Mouse (Mus musculus) lung, postnatal 14 days (tissue): ENCODE results near the gene Snu13.

ENCODE experiments used
- DNase-seq: peaks from one replicate; pipeline ENCODE4 v3.0.0; 2021

The Snu13 gene

GRCm38 (mm10) chr15:82023965-82024635 lies 23.3 kb downstream of the Snu13 start:
- DNase-seq, result no peak

- DNase-seq, result no peak
Observed at GRCm38 (mm10) chr15:82022535-82023088, 24.8 kb downstream of the Snu13 start.

- DNase-seq, result no peak
Observed at GRCm38 (mm10) chr15:82019288-82019687, 28.1 kb downstream of the Snu13 start.

DNA sequence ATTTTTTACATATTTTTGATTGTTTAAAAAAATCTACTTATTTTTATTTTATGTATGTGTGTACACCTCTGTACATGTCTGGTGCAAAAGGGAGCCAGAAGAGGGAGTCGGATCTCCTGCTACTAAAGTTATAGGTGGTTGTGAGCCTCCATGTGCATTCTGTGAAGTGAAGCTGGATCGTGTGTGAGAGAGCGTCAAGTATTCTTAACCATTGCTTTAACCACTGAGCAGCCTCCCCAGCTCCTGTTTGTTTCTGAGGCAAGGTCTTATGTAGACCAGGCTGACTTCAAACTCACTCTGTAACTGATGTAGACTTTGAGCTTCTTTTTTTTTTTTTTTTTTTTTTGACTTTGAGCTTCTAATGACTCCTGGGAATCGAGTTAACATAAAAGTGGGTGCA lies 29.9 kb downstream of the Snu13 start:
- no peak for DNase-seq

GRCm38 (mm10) chr15:82016830-82017229 lies 30.6 kb downstream of the Snu13 start:
- no peak for DNase-seq

- peak; percentile 100 for DNase-seq
Observed at GRCm38 (mm10) chr15:82016101-82016808, 31.1 kb downstream of the Snu13 start.

DNA sequence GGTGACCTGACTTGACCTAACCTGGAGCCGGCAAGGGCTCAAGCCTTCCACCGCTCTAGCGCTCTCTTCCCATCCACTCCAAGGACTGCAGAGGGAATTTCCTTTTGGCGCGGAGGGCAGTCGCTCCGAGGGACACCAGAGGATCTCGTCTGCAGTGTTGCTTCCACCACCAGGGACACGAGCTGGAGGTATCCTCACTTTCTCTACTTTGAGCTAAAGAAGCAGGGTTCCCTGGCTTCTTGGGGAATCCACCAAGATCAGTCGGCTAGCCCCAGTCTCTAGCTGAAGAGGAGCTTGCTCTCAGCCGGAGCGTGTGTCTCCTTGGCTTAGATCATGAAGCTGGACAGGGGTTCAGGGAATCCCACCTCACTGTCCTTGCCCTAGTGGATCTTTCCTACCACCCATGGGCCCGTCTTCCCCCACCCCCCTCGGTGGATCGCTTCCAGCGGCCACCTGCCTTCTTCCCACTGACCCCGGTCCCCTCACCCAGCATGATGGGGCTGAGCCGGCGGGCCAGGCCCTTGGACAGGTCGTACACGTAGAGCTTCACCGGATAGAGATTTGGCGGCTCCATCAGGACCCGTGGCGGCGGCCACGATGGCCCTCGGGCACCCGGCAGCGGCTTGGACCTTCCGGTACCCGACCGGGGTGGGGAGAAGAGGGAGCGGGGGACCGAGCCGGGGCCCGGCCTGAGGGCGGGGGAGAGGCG lies 31.9 kb downstream of the Snu13 start:
- peak; percentile 32 for DNase-seq

GRCm38 (mm10) chr15:82014745-82015391 lies 32.5 kb downstream of the Snu13 start:
- no peak for DNase-seq

- no peak for DNase-seq
Observed at GRCm38 (mm10) chr15:82011947-82012346, 35.5 kb downstream of the Snu13 start.

- DNase-seq, result no peak
Observed at GRCm38 (mm10) chr15:82004257-82004656, 43.1 kb downstream of the Snu13 start.

- DNase-seq, result no peak
Observed at GRCm38 (mm10) chr15:81993992-81994391, 53.4 kb downstream of the Snu13 start.

GRCm38 (mm10) chr15:81990549-81990948 lies 56.8 kb downstream of the Snu13 start:
- no peak for DNase-seq
